Mouse (Mus musculus) thymus, adult 2 months (tissue): ENCODE measurements around the gene Olfr1513.

Source experiments
- CTCF ChIP-seq: fragments of 200-500 bp; IDR thresholded peaks from 2 replicates; pipeline ENCODE4 v1.5.1; 2012; ENCODE audit warnings: mild to moderate bottlenecking, control low read depth, low read length, moderate library complexity, borderline replicate concordance; ENCODE audit not compliant: control insufficient read depth, poor library complexity, insufficient read depth; ENCODE audit errors: extremely low read depth
- POLR2A ChIP-seq: fragments of 200-500 bp; IDR thresholded peaks from 2 replicates; pipeline ENCODE4 v1.6.1; 2012; ENCODE audit warnings: mild to moderate bottlenecking, low read length, control low read depth, moderate library complexity; ENCODE audit not compliant: control insufficient read depth, poor library complexity, insufficient read depth; ENCODE audit errors: extremely low read depth

GRCm38 (mm10) chr14:52319361-52319760, 36.8 kb downstream of the Olfr1513 start:
- TF ChIP-seq POLR2A = no peak
- TF ChIP-seq CTCF = no peak
